Mouse (Mus musculus) heart, embryonic 14.5 days (tissue): ENCODE data around the gene Nlrp9b. TPM values are rescaled to one million over a fixed set of nuclear protein-coding genes. Genes with fewer than 3 reads are reported as not detected.
A peak's percentile ranks its signal among the peaks of the same experiment; 100 is the strongest.
"Not testable (repeated sequence)": the region's sequence is repeated elsewhere in the genome, so short reads cannot be mapped to it uniquely, and the experiment has no call there.

ENCODE experiments used
- ATAC-seq: fragments of 200-750 bp; cut with Nextera tagmentation; 2 replicates; pipeline ENCODE4 v1.8.0; 2017; ENCODE audit warnings: low read depth, moderate TSS enrichment; ENCODE audit not compliant: insufficient number of reproducible peaks, insufficient read depth, low FRiP score
- H3K27ac ChIP-seq, 2 experiments: fragments of 200-500 bp in 1 of 2; fragments of 300-500 bp in 1 of 2; sonication (generic) in 1 of 2; replicated peaks in 1 of 2; 2 replicates each; pipeline ENCODE4 v1.5.1; 2012 to 2014; ENCODE audit warnings: low read depth in 2 of 2, low read length in 2 of 2, control low read depth in 1 of 2, mild to moderate bottlenecking in 1 of 2, mixed read lengths in 1 of 2; ENCODE audit not compliant: control insufficient read depth in 1 of 2, insufficient read depth in 1 of 2
- H3K27me3 ChIP-seq: fragments of 300-500 bp; sonication (generic); 2 replicates; pipeline ENCODE4 v1.6.1; 2014; ENCODE audit warnings: mild to moderate bottlenecking, low read length, control low read depth; ENCODE audit not compliant: control insufficient read depth, insufficient read depth
- H3K36me3 ChIP-seq: fragments of 300-500 bp; sonication (generic); 2 replicates; pipeline ENCODE4 v1.6.1; 2014; ENCODE audit warnings: mild to moderate bottlenecking, control low read depth, low read length, mixed read lengths; ENCODE audit not compliant: control insufficient read depth, insufficient read depth
- H3K4me1 ChIP-seq, 2 experiments: fragments of 200-500 bp in 1 of 2; fragments of 300-500 bp in 1 of 2; sonication (generic) in 1 of 2; 2 replicates each; pipeline ENCODE4 v1.6.1; 2012 to 2014; ENCODE audit warnings: low read length in 2 of 2, control low read depth in 1 of 2, mixed read lengths in 1 of 2; ENCODE audit not compliant: control insufficient read depth in 2 of 2, insufficient read depth in 2 of 2
- H3K4me2 ChIP-seq: fragments of 300-500 bp; sonication (generic); 2 replicates; pipeline ENCODE4 v1.6.1; 2014; ENCODE audit warnings: mild to moderate bottlenecking, low read length
- H3K4me3 ChIP-seq, 2 experiments: fragments of 200-500 bp in 1 of 2; fragments of 300-500 bp in 1 of 2; sonication (generic) in 1 of 2; 2 replicates each; pipeline ENCODE4 v1.5.1; 2012 to 2014; ENCODE audit warnings: low read length in 2 of 2, mild to moderate bottlenecking in 2 of 2, control low read depth in 1 of 2, low read depth in 1 of 2, moderate library complexity in 1 of 2; ENCODE audit not compliant: control insufficient read depth in 1 of 2, insufficient read depth in 1 of 2
- H3K9ac ChIP-seq: fragments of 300-500 bp; sonication (generic); 2 replicates; pipeline ENCODE4 v1.6.1; 2014; ENCODE audit warnings: mild to moderate bottlenecking, low read length
- H3K9me3 ChIP-seq: fragments of 300-500 bp; sonication (generic); 2 replicates; pipeline ENCODE4 v1.6.1; 2016; ENCODE audit warnings: low read length, control low read depth; ENCODE audit not compliant: control insufficient read depth
- WGBS: fragments of 180-500 bp; shearing (Covaris S2); extraction: QIAGEN DNeasy Blood & Tissue Kit; methylation state at CpG from one replicate; pipeline ENCODE4 v1.1.7; 2014; 5-methylcytosine and 5-hydroxymethylcytosine counted together
- polyA plus RNA-seq: library from polyadenylated mRNA; unstranded; fragments of >200 nt; fragmentation: Nextera tagmentation; extraction: Ambion mirVana; gene quantifications from 2 replicates; pipeline ENCODE4 v1.2.1, GENCODE M21; 2014

The Nlrp9b gene
- not detected in 2 replicates for polyA plus RNA-seq

- H3K27me3 ChIP-seq, H3K27ac ChIP-seq, H3K4me3 ChIP-seq, H3K9me3 ChIP-seq, H3K4me1 ChIP-seq, H3K36me3 ChIP-seq, H3K4me2 ChIP-seq, H3K9ac ChIP-seq, ATAC-seq: not testable (repeated sequence)
- 56% methylated on average over 8 of the region's 8 CpGs for WGBS
Measured at GRCm38 (mm10) chr7:19991165-19991564, at the start of gene Nlrp9b. Gene Nlrp9b (plus strand): TSS chr7:19991465.

DNA sequence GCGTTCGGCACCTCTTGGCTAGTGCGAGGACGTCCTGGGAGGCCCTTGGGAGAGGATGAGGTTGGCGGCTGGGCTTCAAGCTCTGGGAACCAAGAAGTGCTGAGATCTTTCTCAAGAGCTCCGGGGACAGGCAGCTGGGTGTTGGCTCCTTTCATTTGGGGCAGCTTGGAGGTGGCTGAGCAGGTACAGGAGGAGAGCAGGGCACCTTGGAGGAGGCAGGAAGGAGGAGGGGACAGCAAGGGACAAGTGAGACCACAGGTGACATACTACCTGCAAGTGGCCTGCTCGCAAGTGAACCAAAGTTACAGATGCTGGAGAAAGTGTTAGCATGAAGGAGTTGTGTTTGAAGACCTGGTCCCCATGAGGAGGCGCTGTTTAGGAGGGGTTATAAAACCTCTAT is 46.6 kb upstream of the Nlrp9b start:
- Histone ChIP-seq H3K4me3 (no peak overlapping the region), H3K9me3 (no peaks in the 10 kb centered on the region), H3K4me1 (peaks cover 2 to 15% of the 10 kb centered on the region in 2 experiments), H3K27ac (no peak overlapping the region), H3K36me3 (no peaks in the 10 kb centered on the region), H3K27me3 (no peaks in the 10 kb centered on the region), H3K4me2 (no peak overlapping the region), H3K9ac (no peak overlapping the region)
- WGBS: 88% methylated on average over 8 of the region's 8 CpGs
- ATAC-seq: no peak

- ATAC-seq: no peak
- no peak overlapping the region for H3K9ac ChIP-seq
- no peaks in the 10 kb centered on the region for H3K9me3 ChIP-seq
- H3K4me2 ChIP-seq: no peak overlapping the region
- no peaks in the 10 kb centered on the region for H3K36me3 ChIP-seq
- no peak overlapping the region for H3K27ac ChIP-seq
- H3K27me3 ChIP-seq: no peaks in the 10 kb centered on the region
- WGBS: 87% methylated on average over 5 of the region's 5 CpGs
- H3K4me3 ChIP-seq: no peak overlapping the region
- H3K4me1 ChIP-seq: peaks cover 0 to 11% of the 10 kb centered on the region in 2 experiments; a peak in 2 of 4 replicates
Measured at GRCm38 (mm10) chr7:19945201-19945600, 46.1 kb upstream of the Nlrp9b start.

- Histone ChIP-seq H3K36me3 (no peaks in the 10 kb centered on the region), H3K4me2 (no peak overlapping the region), H3K4me3 (no peak overlapping the region), H3K9me3 (no peaks in the 10 kb centered on the region), H3K27ac (no peak overlapping the region), H3K4me1 (peaks cover 3 to 5% of the 10 kb centered on the region in 2 experiments), H3K27me3 (no peaks in the 10 kb centered on the region), H3K9ac (no peak overlapping the region)
- WGBS: 73% methylated on average over 13 of the region's 13 CpGs
- ATAC-seq: no peak
Measured at GRCm38 (mm10) chr7:19945821-19946515, 45.3 kb upstream of the Nlrp9b start.

GRCm38 (mm10) chr7:19948956-19949355 is 42.3 kb upstream of the Nlrp9b start:
- WGBS: 56% methylated on average over 12 of the region's 12 CpGs

DNA sequence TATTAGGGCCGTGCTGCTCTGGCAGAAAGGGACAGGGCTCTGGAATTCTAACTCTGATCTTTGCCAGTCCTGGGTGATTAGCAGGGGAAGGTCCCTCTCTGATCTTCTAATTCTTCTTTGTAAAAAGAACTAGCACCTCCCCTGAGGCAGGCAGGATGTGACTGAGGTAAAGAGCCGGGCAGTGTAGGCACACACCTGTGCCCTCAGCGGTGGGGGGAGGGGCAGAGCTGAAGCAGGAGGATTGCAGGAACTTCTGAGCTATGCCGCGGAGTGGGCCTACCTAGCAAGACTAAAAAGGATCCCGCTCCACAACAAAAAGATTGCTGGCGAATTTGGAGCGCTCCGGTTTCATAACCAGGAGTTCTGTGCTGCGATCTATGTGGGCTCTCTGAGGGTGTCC is 41.3 kb upstream of the Nlrp9b start:
- no peak for ATAC-seq
- Histone ChIP-seq H3K27ac (no peak overlapping the region), H3K4me1 (peaks cover 0 to 5% of the 10 kb centered on the region in 2 experiments; a peak in 2 of 4 replicates), H3K27me3 (no peaks in the 10 kb centered on the region), H3K9ac (no peak overlapping the region), H3K36me3 (no peaks in the 10 kb centered on the region), H3K9me3 (no peaks in the 10 kb centered on the region), H3K4me3 (no peak overlapping the region), H3K4me2 (no peak overlapping the region)
- 49% methylated on average over 10 of the region's 10 CpGs for WGBS

More at GRCm38 (mm10) chr7:19948956-19949355, 42.3 kb upstream of the Nlrp9b start:
- Histone ChIP-seq H3K9me3 (no peaks in the 10 kb centered on the region), H3K4me3 (no peak overlapping the region), H3K4me1 (peaks cover 0 to 5% of the 10 kb centered on the region in 2 experiments; a peak in 2 of 4 replicates), H3K27me3 (no peaks in the 10 kb centered on the region), H3K36me3 (no peaks in the 10 kb centered on the region), H3K9ac (no peak overlapping the region), H3K4me2 (no peak overlapping the region), H3K27ac (no peak overlapping the region)
- no peak for ATAC-seq

- 25% methylated on average over 9 of the region's 9 CpGs for WGBS
- no peak within 1 kb of the TSS for H3K9ac ChIP-seq
- no peak within 1 kb of the TSS for H3K4me3 ChIP-seq
- no peaks in the 10 kb centered on the region for H3K9me3 ChIP-seq
- peak; percentile 55; the same call in 1 of the 2 replicates for ATAC-seq
- no peak within 1 kb of the TSS for H3K27ac ChIP-seq
- peaks cover 0 to 5% of the 10 kb centered on the region in 2 experiments; a peak in 2 of 4 replicates for H3K4me1 ChIP-seq
- no peaks in the 10 kb centered on the region for H3K36me3 ChIP-seq
- no peak within 1 kb of the TSS for H3K4me2 ChIP-seq
- H3K27me3 ChIP-seq: no peaks in the 10 kb centered on the region
Measured at GRCm38 (mm10) chr7:19950589-19950988, 40.7 kb upstream of the Nlrp9b start, which contains the start of gene Igsf23. Gene Igsf23 (minus strand): TSS chr7:19950756.
